Mouse (Mus musculus) ovary, postnatal 10 days (tissue): ENCODE data around the gene Rhbdl1.
A peak's percentile ranks its signal among the peaks of the same experiment; 100 is the strongest.

Experiments used
- DNase-seq: peaks from one replicate; pipeline ENCODE4 v3.0.0; 2022; ENCODE audit warnings: low spot score

Gene Rhbdl1

GRCm38 (mm10) chr17:25837076-25837410 is at the start of gene Rhbdl1:
TSS of gene Rhbdl1 (minus strand) at chr17:25837295.
- no peak for DNase-seq

GRCm38 (mm10) chr17:25886806-25887205 is 49.7 kb upstream of the Rhbdl1 start:
- DNase-seq = no peak

GRCm38 (mm10) chr17:25885636-25886035 is 48.5 kb upstream of the Rhbdl1 start:
- no peak for DNase-seq

- DNase-seq = no peak
These were observed 46.7 kb upstream of the Rhbdl1 start for GRCm38 (mm10) chr17:25883824-25884223.

DNA sequence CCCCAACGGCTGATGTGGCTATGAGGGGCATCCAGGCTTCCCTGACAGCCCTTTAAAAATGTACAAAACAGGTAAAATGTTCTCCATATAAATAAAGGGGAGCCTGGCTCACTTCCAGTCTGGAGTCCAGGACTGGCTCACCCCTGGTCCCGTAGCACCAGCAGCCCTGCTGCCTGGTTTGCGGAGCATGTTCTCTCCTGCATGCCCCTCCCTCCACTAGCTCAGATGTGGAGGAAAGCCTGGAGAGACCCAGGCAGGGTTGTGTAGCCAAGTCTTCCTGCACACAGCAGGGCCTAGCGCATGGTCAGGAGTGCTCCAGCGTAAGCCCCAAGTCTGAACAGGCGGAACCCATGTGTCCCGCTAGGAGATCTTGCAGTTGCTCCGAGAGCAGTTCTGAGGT is 46.2 kb upstream of the Rhbdl1 start:
- no peak for DNase-seq

DNA sequence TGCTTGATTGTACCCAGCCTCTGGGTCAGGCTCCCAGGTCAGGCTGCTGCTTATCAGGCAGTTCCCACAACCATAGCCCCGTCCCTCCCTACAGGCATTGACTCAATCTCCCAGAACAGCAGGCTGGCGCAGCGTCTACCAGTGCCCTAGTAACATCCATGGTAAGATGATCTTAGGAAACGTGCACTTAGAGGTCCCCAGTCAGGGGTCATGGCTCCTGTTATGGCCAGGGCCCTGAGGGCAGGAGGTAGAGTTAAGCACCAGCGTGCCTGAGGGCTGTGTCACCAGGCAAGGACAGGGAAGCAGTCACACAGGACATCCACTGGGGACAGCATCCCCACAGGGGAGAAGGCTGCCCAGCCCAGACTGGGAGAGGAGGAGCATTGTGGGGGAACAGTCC is 45.2 kb upstream of the Rhbdl1 start:
- no peak for DNase-seq

GRCm38 (mm10) chr17:25881691-25882090 is 44.6 kb upstream of the Rhbdl1 start:
- DNase-seq = no peak

DNA sequence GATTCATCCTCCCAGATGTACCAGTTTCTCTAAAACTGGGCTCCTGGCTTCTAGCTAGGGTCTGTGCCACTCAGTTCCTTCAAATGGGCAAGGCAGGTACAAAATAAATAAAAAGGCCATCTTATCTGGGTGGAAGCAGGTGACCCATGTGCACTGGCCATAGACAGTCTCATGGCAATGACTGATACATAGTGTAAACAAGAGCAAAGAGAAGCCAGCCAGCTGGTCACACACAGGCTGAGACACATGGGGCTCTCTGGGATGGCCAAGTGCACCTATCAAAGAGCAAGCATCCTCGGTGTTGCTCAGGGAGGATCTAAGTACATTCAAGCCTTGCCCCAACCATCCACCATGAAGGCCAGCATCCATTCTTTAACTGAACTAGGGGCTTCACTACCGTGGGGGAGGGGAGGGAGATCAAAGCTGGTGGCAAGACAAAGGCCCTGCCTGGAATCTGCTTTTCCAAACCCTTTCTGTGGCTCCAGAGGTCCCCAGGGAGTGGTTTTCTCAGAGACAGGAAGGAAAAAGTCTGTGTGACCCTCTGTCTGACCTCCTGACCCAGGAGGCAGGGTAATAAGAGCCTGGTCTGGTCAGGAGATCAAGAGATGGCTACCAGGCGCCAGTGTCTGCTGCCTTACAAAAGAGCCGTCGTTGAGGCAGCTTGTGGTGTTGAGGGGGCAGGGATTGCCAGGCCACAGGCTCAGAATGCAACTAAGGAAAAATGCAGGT is 44.0 kb upstream of the Rhbdl1 start:
- DNase-seq = no peak

- DNase-seq = no peak
These were observed 43.3 kb upstream of the Rhbdl1 start, which contains the start of gene Wfikkn1 for GRCm38 (mm10) chr17:25880196-25880910. TSS of gene Wfikkn1 (minus strand) at chr17:25880858.

DNA sequence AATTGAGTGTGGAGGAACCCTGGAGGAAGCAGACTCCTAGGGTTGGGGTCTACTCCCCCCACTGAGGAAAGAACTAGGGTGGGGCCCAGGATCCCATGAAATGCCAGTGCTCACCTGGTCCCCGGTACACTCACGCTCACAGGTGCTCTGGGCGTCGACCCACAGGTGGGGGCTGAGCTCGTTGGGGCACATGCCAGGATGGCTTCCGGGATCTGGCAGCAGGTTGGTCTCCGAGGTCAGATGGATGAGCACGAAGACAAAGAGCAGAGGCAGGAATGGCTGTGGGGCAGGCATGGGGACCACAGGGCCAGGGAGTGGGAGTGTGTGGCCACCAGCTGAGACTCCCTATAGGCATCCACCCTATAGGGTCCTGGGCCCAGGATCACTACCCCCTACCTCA is 42.7 kb upstream of the Rhbdl1 start:
- no peak for DNase-seq

DNA sequence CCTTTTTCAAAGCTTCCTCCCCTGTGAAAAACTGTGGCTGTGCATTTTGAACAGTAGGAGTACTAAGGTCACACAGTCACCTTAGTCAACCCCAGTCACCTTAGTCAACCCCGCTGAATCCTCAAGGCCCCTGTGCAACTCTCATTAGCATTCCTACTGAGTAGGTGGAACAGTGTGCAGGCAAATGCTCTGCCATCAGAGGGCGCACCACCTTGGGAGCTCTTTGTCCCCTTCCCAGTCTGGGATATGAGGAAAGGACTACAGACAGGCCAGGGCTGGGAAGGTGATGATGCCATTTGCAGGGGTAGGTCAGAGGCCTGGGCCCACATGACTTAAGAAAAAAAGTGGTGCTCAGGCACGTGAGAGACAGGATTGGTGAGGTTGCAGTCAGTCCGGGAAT is 42.2 kb upstream of the Rhbdl1 start:
- DNase-seq = no peak

- no peak for DNase-seq
These were observed 41.6 kb upstream of the Rhbdl1 start for GRCm38 (mm10) chr17:25878611-25879180.

DNA sequence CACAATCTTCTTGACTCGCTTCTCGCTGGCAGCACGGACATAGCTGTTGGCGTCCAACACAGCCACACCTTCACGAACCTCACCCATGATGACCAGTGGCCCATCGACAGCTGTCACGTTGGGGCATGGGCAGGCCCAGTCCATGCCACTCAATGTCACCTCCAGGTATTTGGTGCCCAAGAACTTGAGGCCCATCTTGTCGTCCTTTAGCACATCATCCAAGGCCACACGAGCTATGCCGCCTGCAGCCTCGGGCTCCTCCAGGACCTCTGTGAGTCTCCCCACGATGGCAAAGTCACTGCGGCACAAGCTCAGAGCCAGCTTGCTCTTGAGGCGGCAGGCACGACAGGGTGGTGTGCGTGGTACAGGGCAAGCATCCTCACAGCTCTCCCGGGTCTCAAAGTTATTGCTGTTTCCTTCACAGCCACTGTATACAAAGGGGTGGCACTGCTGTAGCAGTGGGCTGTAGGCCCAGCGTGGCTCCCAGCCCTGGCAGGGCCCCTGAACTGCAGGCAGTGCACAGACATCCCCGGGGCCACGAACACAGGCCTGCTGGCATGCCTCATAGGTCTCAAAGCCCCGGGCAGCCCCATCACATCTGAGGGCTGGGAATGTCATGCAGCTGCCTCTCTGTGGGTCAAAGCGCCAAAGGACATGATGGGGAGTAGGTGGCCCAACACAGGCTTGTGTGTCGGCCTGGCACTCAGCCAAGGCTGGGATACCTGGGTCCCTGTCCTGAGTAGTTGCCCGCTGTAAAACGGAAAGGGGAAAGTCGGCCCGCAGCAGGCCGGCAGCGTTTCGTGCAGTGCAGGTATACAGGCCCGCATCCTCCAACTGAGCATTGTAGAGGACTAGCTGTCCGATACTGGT is 40.9 kb upstream of the Rhbdl1 start:
- no peak for DNase-seq

DNA sequence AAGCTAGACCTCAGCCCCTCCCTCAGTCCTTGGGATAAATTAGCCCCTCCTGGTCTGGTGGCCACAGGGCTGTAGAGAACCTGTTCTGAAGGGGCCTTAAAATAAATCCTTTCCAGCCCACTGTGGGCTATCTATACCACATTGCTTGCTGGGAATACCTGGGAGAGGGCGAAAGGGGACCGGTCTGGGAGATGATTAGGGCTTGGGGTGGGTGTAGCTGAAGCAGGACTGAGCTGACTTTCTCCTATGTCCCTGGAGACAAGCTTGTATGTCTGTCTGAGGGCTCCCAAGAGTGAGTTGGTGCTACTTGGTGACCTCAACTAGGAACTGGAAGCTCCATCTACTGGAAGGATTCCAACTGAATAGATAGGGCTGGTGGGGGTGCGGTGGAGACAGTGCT is 39.9 kb upstream of the Rhbdl1 start:
- DNase-seq = no peak

DNA sequence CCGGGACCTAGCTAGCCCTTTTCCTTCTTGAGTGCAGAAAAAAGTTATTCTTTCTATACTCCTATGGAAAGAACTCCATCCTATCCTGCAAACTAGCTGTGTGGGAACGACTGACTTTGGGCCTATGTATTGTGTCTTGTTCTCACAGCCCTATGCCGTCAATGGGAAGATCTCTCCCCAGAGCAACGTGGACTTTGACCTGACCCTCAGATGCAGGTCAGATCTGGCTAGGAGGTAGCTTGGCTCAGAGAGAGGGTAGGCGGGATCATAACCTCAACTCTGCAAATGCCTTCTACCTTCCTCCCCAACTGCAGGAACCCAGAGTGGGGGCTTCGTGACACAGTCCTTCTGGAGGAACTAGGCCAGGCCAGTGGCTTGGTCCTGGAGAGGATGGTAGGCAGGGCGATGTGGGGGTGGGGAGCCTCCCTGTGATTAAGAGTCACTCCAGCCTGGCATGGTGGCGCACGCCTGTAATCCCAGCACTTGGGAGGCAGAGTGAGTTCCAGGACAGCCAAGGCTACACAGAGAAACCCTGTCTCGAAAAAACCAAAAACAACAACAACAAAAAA is 39.3 kb upstream of the Rhbdl1 start:
- DNase-seq = no peak

GRCm38 (mm10) chr17:25875171-25876136 is 38.4 kb upstream of the Rhbdl1 start:
- peak; percentile 80 for DNase-seq

GRCm38 (mm10) chr17:25874721-25875170 is 37.7 kb upstream of the Rhbdl1 start, which contains the start of gene Mettl26:
TSS of gene Mettl26 (plus strand) at chr17:25875074.
- peak; percentile 98 for DNase-seq

- DNase-seq = no peak
These were observed 37.1 kb upstream of the Rhbdl1 start for GRCm38 (mm10) chr17:25874148-25874720.

- no peak for DNase-seq
These were observed 36.5 kb upstream of the Rhbdl1 start for GRCm38 (mm10) chr17:25873405-25874147.

DNA sequence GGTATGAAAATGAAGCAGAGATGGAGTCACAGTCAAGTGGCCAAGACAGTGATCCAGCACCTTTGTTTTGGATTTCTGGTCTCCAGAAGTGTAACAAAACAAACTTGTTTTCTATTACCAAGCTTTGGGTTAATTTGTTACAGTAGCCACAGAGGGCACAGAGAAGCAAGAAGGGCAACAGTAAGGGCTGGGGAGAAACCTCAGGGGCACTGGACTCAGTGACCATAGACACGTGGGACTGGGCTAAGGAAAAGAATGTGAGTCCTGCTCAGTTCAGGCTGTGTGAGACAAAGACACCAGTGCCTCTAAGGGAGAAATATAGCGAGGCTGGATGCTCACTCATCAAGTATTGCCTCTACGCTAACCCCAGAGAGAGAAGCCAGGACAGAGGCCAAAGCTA is 35.6 kb upstream of the Rhbdl1 start:
- no peak for DNase-seq
